Mouse (Mus musculus): ENCODE results near the gene 1700008O03Rik. TPM values are rescaled to one million over a fixed set of nuclear protein-coding genes. Genes with fewer than 3 reads are reported as not detected.

The 1700008O03Rik gene
- polyA plus RNA-seq, 1 experiment from 2014 or later: 0.93 TPM

GRCm38 (mm10) chr7:44355411-44355810 lies 30.2 kb downstream of the 1700008O03Rik start:
- H3K36me3 ChIP-seq (ENCODE audit: control insufficient read depth, insufficient read depth, low read length): no peaks in the 10 kb centered on the region
- DNase-seq (ENCODE audit: low spot score): no peak
- no peak for ATAC-seq (replicated peaks; ENCODE audit: low FRiP score)
- H3K9me3 ChIP-seq (ENCODE audit: control insufficient read depth, low read length): no peaks in the 10 kb centered on the region
- 71% methylated on average over 6 of the region's 6 CpGs for WGBS
- no peak overlapping the region for H3K4me2 ChIP-seq
- peaks cover 15% of the 10 kb centered on the region for H3K4me1 ChIP-seq (replicated peaks; ENCODE audit: control insufficient read depth, insufficient read depth, low read length)
- H3K9ac ChIP-seq (ENCODE audit: low read depth, low read length): no peak overlapping the region
- H3K27me3 ChIP-seq (replicated peaks; ENCODE audit: control insufficient read depth, insufficient read depth, low read length): peaks cover 94% of the 10 kb centered on the region
- H3K27ac ChIP-seq (ENCODE audit: low read depth, low read length): no peak overlapping the region
- H3K4me3 ChIP-seq (ENCODE audit: low read depth, low read length): no peak overlapping the region

GRCm38 (mm10) chr7:44353601-44354340 lies 31.8 kb downstream of the 1700008O03Rik start:
- Histone ChIP-seq H3K9me3 (ENCODE audit: control insufficient read depth, low read length) (no peaks in the 10 kb centered on the region), H3K4me3 (ENCODE audit: low read depth, low read length) (0 out of 2 replicates have a peak overlapping the region, but pooled peaks have one; percentile 15), H3K27me3 (replicated peaks; ENCODE audit: control insufficient read depth, insufficient read depth, low read length) (peaks cover 92% of the 10 kb centered on the region), H3K36me3 (ENCODE audit: control insufficient read depth, insufficient read depth, low read length) (no peaks in the 10 kb centered on the region), H3K4me1 (replicated peaks; ENCODE audit: control insufficient read depth, insufficient read depth, low read length) (peaks cover 8% of the 10 kb centered on the region), H3K4me2 (peak overlapping the region; percentile 20; the same call in 1 of the 2 replicates), H3K27ac (ENCODE audit: low read depth, low read length) (no peak overlapping the region), H3K9ac (ENCODE audit: low read depth, low read length) (no peak overlapping the region)
- ATAC-seq (replicated peaks; ENCODE audit: low FRiP score): no peak
- WGBS: 3% methylated on average over 35 of the region's 35 CpGs
- DNase-seq (ENCODE audit: low spot score): peak; percentile 38

- Histone ChIP-seq H3K27me3 (replicated peaks; ENCODE audit: control insufficient read depth, insufficient read depth, low read length) (peaks cover 94% of the 10 kb centered on the region), H3K4me2 (peak overlapping the region; percentile 20; the same call in 1 of the 2 replicates), H3K9me3 (ENCODE audit: control insufficient read depth, low read length) (no peaks in the 10 kb centered on the region), H3K27ac (ENCODE audit: low read depth, low read length) (no peak overlapping the region), H3K36me3 (ENCODE audit: control insufficient read depth, insufficient read depth, low read length) (no peaks in the 10 kb centered on the region), H3K9ac (ENCODE audit: low read depth, low read length) (no peak overlapping the region), H3K4me3 (ENCODE audit: low read depth, low read length) (no peak overlapping the region), H3K4me1 (replicated peaks; ENCODE audit: control insufficient read depth, insufficient read depth, low read length) (peaks cover 8% of the 10 kb centered on the region)
- peak; percentile 37 for DNase-seq (ENCODE audit: low spot score)
- no peak for ATAC-seq (replicated peaks; ENCODE audit: low FRiP score)
- 3% methylated on average over 63 of the region's 71 CpGs for WGBS
These were observed 32.6 kb downstream of the 1700008O03Rik start for GRCm38 (mm10) chr7:44352750-44353600.

- WGBS: 7% methylated on average over 66 of the region's 71 CpGs
- ATAC-seq (replicated peaks; ENCODE audit: low FRiP score) (no peak), DNase-seq (ENCODE audit: low spot score) (no peak)
- peaks cover 5% of the 10 kb centered on the region; the same call in 1 of the 2 replicates for H3K4me1 ChIP-seq (replicated peaks; ENCODE audit: control insufficient read depth, insufficient read depth, low read length)
- H3K27me3 ChIP-seq (replicated peaks; ENCODE audit: control insufficient read depth, insufficient read depth, low read length): peaks cover 86% of the 10 kb centered on the region
- H3K9me3 ChIP-seq (ENCODE audit: control insufficient read depth, low read length): no peaks in the 10 kb centered on the region
- no peak overlapping the region for H3K27ac ChIP-seq (ENCODE audit: low read depth, low read length)
- H3K36me3 ChIP-seq (ENCODE audit: control insufficient read depth, insufficient read depth, low read length): no peaks in the 10 kb centered on the region
- H3K4me3 ChIP-seq (ENCODE audit: low read depth, low read length): no peak overlapping the region
- H3K4me2 ChIP-seq: no peak overlapping the region
- H3K9ac ChIP-seq (ENCODE audit: low read depth, low read length): no peak overlapping the region
These were observed 33.5 kb downstream of the 1700008O03Rik start for GRCm38 (mm10) chr7:44351881-44352749.

GRCm38 (mm10) chr7:44350957-44351711 lies 34.5 kb downstream of the 1700008O03Rik start:
- 11% methylated on average over 25 of the region's 25 CpGs for whole genome bisulfite sequencing

GRCm38 (mm10) chr7:44349043-44349442 lies 36.6 kb downstream of the 1700008O03Rik start:
- WGBS: 15% methylated on average over 3 of the region's 3 CpGs
- H3K27ac ChIP-seq (ENCODE audit: low read depth, low read length): no peak overlapping the region
- no peak overlapping the region for H3K4me2 ChIP-seq
- no peaks in the 10 kb centered on the region for H3K36me3 ChIP-seq (ENCODE audit: control insufficient read depth, insufficient read depth, low read length)
- H3K9me3 ChIP-seq (ENCODE audit: control insufficient read depth, low read length): no peaks in the 10 kb centered on the region
- ATAC-seq (replicated peaks; ENCODE audit: low FRiP score): no peak
- peaks cover 62% of the 10 kb centered on the region for H3K27me3 ChIP-seq (replicated peaks; ENCODE audit: control insufficient read depth, insufficient read depth, low read length)
- DNase-seq (ENCODE audit: low spot score): no peak
- no peak overlapping the region for H3K4me3 ChIP-seq (ENCODE audit: low read depth, low read length)
- no peak overlapping the region for H3K9ac ChIP-seq (ENCODE audit: low read depth, low read length)
- H3K4me1 ChIP-seq (replicated peaks; ENCODE audit: control insufficient read depth, insufficient read depth, low read length): peaks cover 5% of the 10 kb centered on the region; the same call in 1 of the 2 replicates

More at GRCm38 (mm10) chr7:44350957-44351711, 34.5 kb downstream of the 1700008O03Rik start:
- peak; percentile 34; the same call in 1 of the 2 replicates for ATAC-seq (replicated peaks; ENCODE audit: low FRiP score)
- Histone ChIP-seq H3K4me3 (ENCODE audit: low read depth, low read length) (no peak overlapping the region), H3K27ac (ENCODE audit: low read depth, low read length) (no peak overlapping the region), H3K27me3 (replicated peaks; ENCODE audit: control insufficient read depth, insufficient read depth, low read length) (peaks cover 76% of the 10 kb centered on the region), H3K9ac (ENCODE audit: low read depth, low read length) (no peak overlapping the region), H3K36me3 (ENCODE audit: control insufficient read depth, insufficient read depth, low read length) (no peaks in the 10 kb centered on the region), H3K4me2 (peak overlapping the region; percentile 43), H3K9me3 (ENCODE audit: control insufficient read depth, low read length) (no peaks in the 10 kb centered on the region), H3K4me1 (replicated peaks; ENCODE audit: control insufficient read depth, insufficient read depth, low read length) (peaks cover 5% of the 10 kb centered on the region; the same call in 1 of the 2 replicates)
- peak; percentile 74 for DNase-seq (ENCODE audit: low spot score)

GRCm38 (mm10) chr7:44344622-44345021 lies 41.0 kb downstream of the 1700008O03Rik start:
- no peak overlapping the region for H3K4me2 ChIP-seq
- ATAC-seq (replicated peaks; ENCODE audit: low FRiP score) (no peak), DNase-seq (ENCODE audit: low spot score) (no peak)
- 58% methylated on average over 12 of the region's 12 CpGs for WGBS
- no peak overlapping the region for H3K4me3 ChIP-seq (ENCODE audit: low read depth, low read length)
- H3K9ac ChIP-seq (ENCODE audit: low read depth, low read length): no peak overlapping the region
- no peaks in the 10 kb centered on the region for H3K9me3 ChIP-seq (ENCODE audit: control insufficient read depth, low read length)
- H3K36me3 ChIP-seq (ENCODE audit: control insufficient read depth, insufficient read depth, low read length): no peaks in the 10 kb centered on the region
- no peak overlapping the region for H3K27ac ChIP-seq (ENCODE audit: low read depth, low read length)
- H3K4me1 ChIP-seq (replicated peaks; ENCODE audit: control insufficient read depth, insufficient read depth, low read length): no peaks in the 10 kb centered on the region
- H3K27me3 ChIP-seq (replicated peaks; ENCODE audit: control insufficient read depth, insufficient read depth, low read length): peaks cover 33% of the 10 kb centered on the region

Measured in liver, embryonic 11.5 days (tissue).